Mouse (Mus musculus) cerebellum, adult 8-10 months (tissue): ENCODE data around the gene Lxn.
A peak's percentile ranks its signal among the peaks of the same experiment; 100 is the strongest.

Experiments used
- DNase-seq: peaks from one replicate; pipeline ENCODE4 v3.0.0; 2022

Lxn gene

GRCm38 (mm10) chr3:67463450-67464372, at the start of gene Lxn:
Lxn (minus strand) TSS chr3:67463926.
- peak; percentile 55 for DNase-seq

GRCm38 (mm10) chr3:67512807-67513206, 49.1 kb upstream of the Lxn start:
- DNase-seq, result peak; percentile 58

- no peak for DNase-seq
Measured at GRCm38 (mm10) chr3:67508216-67508892, 44.6 kb upstream of the Lxn start.

- no peak for DNase-seq
Measured at GRCm38 (mm10) chr3:67505286-67505685, 41.6 kb upstream of the Lxn start.

- DNase-seq, result no peak
Measured at GRCm38 (mm10) chr3:67503878-67504277, 40.2 kb upstream of the Lxn start.

GRCm38 (mm10) chr3:67499406-67499791, 35.7 kb upstream of the Lxn start:
- no peak for DNase-seq

- no peak for DNase-seq
Measured at GRCm38 (mm10) chr3:67498773-67499405, 35.2 kb upstream of the Lxn start.

- DNase-seq, result no peak
Measured at GRCm38 (mm10) chr3:67497998-67498397, 34.3 kb upstream of the Lxn start.

- DNase-seq, result no peak
Measured at GRCm38 (mm10) chr3:67496310-67496709, 32.6 kb upstream of the Lxn start.

- DNase-seq, result no peak
Measured at GRCm38 (mm10) chr3:67493132-67493531, 29.4 kb upstream of the Lxn start.

- no peak for DNase-seq
Measured at GRCm38 (mm10) chr3:67492086-67492869, 28.6 kb upstream of the Lxn start.

- no peak for DNase-seq
Measured at GRCm38 (mm10) chr3:67490156-67490555, 26.4 kb upstream of the Lxn start.

GRCm38 (mm10) chr3:67485233-67485632, 21.5 kb upstream of the Lxn start:
- no peak for DNase-seq

- DNase-seq, result no peak
Measured at GRCm38 (mm10) chr3:67482400-67482799, 18.7 kb upstream of the Lxn start.

GRCm38 (mm10) chr3:67479806-67480205, 16.1 kb upstream of the Lxn start:
- DNase-seq, result no peak

GRCm38 (mm10) chr3:67473438-67473837, 9.7 kb upstream of the Lxn start:
- no peak for DNase-seq

GRCm38 (mm10) chr3:67471408-67472127, 7.8 kb upstream of the Lxn start:
- DNase-seq, result no peak

GRCm38 (mm10) chr3:67467281-67467680, 3.6 kb upstream of the Lxn start:
- DNase-seq, result no peak

GRCm38 (mm10) chr3:67466576-67466975, 2.9 kb upstream of the Lxn start:
- DNase-seq, result no peak

GRCm38 (mm10) chr3:67463001-67463400, 725 bp downstream of the Lxn start:
- DNase-seq, result no peak

- no peak for DNase-seq
Measured at GRCm38 (mm10) chr3:67462578-67462977, 1.1 kb downstream of the Lxn start.

GRCm38 (mm10) chr3:67462015-67462414, 1.7 kb downstream of the Lxn start:
- DNase-seq, result no peak
